Mouse (Mus musculus) cerebellum, adult 18-20 months (tissue): ENCODE data around the gene Susd3.

Experiments
- DNase-seq, 2 experiments: peaks; one replicate each; pipeline ENCODE4 v3.0.0; 2021

Susd3 gene

GRCm38 (mm10) chr13:49209306-49209705, 39.2 kb downstream of the Susd3 start:
- DNase-seq: no peak

DNA sequence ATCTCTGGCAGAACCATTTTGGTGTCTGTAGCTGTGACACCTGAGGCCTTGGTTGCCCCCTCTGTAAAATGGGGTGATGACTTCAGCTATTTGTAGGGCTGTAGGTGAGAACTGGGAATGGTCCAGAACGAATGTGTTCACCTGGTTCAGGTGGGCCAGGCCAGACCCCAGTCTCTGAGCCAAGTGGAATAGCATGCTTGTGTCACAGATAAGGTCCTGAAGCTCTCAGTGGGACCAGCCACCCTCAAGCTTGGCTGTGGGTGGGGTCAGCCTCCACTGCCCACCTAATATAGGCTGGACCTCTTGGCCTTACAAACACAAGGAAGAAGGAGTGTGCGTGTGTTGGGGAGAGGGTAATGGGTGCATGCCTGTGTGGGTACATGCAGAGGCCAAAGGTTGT, 42.2 kb downstream of the Susd3 start:
- peak in 1 of 2 experiments; percentile 8 for DNase-seq

DNA sequence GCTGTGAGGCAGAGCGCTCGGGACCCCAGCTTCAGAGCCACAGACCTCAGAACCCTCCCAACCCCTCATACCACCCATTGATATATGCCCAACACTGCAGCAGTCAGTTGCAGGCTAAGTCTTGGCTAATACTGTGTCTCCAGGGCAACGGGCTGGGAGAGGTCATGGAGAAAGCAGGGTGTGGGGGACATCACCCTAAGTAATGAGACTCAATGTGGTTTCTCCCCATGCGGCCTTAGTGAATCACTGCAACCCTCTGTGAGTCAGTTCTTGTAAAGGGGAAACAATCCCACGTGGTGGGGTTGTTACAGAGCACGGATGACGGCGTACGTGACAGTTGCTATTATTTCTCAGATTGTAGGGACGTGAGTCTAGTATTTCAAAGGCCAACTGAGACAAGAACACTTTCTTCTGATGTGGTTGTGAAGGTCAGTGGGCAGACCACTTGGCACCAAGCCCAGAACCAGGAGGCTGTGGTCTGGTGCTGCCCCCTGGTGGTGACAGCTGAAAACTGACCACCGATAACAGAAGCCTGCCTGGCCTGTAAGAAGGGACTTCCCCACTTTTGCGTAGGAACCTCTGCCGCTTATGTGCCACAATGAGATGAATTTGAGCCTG, 43.0 kb downstream of the Susd3 start:
- DNase-seq: peak; percentile 68 to 88

DNA sequence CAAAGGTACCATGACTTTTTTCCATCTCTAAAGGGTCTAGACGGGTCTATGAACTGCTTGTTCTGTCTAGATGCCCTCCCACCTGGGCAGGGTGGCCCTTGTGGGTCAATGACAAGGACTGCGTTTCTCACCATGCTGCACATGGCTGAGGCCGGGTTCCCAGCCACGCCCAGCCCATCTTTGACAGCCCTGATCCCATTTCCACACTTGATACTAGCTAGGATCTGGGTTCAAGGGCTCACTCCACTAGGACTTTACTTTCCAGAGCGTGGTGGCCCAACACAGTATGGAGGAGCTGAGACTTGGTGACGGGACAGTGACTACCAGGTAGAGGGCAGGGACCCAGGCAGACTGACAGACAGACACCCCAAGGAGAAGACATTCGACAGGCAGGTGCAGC, 46.0 kb downstream of the Susd3 start:
- DNase-seq: no peak

GRCm38 (mm10) chr13:49200688-49201087, 47.8 kb downstream of the Susd3 start:
- no peak for DNase-seq

DNA sequence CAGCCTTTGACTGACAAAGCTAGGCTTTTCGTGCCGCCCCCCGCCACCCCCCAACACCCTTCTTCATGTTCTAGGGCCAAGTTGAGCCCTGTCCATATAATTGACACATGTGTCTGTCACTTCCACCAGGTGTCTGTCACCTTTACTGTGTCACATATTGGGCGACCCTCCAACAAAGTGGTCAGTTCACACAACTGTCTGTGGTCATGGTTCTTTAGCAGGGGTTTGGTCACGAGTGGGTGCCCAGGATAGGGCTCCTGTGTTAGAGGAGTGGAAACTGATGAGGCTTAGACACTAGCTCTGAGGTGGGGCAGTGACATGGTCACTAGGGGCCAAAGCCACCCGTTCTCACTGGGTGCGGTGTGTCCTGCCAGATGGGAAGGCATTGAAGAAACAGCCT, 48.6 kb downstream of the Susd3 start:
- no peak for DNase-seq

GRCm38 (mm10) chr13:49198734-49199133, 49.8 kb downstream of the Susd3 start:
- no peak for DNase-seq

DNA sequence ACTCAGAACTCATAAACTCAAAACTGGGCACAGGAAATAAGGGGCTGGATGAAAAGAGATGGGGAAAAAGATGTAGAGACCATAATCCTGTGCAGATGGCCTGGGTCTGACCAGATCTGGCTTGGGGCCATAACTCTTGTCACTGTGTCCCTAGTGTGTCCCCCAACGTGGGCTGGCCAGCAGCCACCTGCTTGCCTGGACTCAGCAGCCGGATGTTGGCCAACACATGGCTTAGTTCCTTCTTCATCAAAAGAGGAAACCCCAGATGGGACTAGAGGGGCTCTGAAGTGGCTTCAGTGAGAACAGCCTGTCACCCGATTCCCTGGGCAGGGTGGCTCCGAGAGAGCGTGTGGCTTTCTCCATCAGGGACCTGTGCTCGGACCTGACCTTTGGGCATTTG, 51.7 kb downstream of the Susd3 start:
- DNase-seq: peak in 1 of 2 experiments; percentile 20

DNA sequence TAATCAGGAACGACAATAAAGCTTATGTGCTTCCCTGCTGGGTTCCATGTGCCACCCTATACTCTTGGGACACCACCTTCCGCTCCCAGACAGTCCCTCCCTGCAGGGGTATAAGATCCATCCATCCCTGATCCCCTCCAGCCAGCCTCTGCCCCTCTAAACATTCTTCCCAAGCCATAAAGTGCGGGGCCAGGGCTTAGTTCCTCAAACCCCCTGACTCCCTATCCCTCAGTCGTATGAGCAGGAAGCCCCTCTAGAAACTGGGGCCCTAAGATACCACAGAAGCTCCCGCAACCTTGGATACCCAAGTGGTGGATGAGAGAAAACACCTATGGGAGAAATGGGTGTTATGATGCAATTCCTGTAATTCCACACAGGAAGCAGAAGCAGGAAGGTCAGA, 52.3 kb downstream of the Susd3 start:
- DNase-seq: no peak

DNA sequence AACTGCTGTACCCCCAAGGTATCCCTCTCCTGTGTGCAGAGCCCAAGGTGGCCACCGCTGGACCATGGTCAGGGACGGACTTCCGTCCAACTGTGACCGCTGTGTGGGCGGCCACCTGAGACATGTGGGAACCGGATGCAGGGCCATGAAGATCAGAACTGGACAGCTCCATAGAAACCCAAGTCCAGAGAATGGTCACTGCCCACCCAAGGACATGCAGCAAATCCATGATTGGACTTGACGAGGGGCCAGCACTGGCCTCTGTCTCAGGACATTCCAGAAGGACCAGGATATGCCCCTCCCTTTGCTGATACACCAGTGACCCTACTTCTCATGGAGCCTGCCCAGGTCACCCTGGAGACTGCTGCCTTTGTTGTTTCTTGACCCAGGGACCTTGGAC, 52.9 kb downstream of the Susd3 start:
- no peak for DNase-seq

- DNase-seq: no peak
Measured at GRCm38 (mm10) chr13:49194811-49195210, 53.7 kb downstream of the Susd3 start.

- DNase-seq: no peak
Measured at GRCm38 (mm10) chr13:49193650-49194049, 54.9 kb downstream of the Susd3 start.

- no peak for DNase-seq
Measured at GRCm38 (mm10) chr13:49192156-49192855, 56.2 kb downstream of the Susd3 start.

DNA sequence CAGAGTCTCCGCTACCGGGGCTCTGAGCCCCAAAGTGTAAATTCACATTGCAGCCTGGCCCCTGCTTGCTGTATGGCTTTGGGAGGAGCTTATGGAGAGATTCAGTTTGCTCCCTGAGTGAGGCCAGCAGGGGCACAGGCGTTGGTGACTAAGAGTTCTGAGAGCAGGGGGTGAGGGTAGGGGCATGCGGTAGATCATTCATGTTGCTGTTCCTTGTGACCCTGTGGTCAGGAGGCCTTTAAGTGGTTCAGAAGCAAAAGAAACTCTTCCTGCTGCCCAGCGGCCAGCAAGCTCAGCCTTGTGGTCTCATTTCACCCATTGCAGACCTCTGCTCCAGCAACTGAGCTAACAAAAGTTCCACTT, 56.9 kb downstream of the Susd3 start:
- no peak for DNase-seq

- no peak for DNase-seq
Measured at GRCm38 (mm10) chr13:49190876-49191672, 57.4 kb downstream of the Susd3 start.

- DNase-seq: no peak
Measured at GRCm38 (mm10) chr13:49189970-49190870, 58.3 kb downstream of the Susd3 start.

- no peak for DNase-seq
Measured at GRCm38 (mm10) chr13:49188966-49189360, 59.5 kb downstream of the Susd3 start.

DNA sequence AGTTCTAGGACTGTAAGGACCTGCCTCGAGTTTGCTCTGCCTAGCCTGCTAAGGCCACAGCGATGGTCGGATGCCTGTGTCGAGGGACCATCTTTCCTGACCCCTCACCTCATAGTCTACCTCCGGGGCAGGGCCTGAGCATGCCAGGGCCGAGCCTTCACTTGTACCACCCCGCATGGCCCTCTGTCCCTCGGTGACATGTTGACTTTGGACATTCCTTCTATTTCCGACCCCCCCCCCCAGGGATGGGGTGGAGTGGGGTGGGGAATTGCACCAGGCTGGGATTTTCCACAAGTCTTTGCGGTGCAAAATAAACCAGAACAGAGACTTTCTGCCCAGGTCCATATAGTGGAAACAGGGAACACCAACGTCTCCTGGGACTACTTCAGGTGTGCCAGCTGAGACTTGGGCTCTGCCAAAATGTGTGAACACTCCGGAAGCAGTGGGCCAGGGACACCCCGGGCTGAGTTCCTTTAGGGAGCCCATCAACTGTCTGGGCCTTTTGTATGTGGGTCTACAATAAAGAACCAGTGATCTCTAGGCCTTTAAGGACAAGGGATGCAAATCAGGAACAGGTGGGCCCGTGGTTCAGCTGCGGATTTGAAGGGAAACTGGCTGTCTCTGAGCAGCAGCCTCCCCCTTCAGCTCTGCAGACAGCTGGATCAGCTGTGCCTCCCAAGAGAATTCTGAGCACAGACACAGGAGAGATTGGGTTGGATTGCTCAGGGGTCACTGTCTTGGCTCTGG, 60.1 kb downstream of the Susd3 start:
- no peak for DNase-seq

DNA sequence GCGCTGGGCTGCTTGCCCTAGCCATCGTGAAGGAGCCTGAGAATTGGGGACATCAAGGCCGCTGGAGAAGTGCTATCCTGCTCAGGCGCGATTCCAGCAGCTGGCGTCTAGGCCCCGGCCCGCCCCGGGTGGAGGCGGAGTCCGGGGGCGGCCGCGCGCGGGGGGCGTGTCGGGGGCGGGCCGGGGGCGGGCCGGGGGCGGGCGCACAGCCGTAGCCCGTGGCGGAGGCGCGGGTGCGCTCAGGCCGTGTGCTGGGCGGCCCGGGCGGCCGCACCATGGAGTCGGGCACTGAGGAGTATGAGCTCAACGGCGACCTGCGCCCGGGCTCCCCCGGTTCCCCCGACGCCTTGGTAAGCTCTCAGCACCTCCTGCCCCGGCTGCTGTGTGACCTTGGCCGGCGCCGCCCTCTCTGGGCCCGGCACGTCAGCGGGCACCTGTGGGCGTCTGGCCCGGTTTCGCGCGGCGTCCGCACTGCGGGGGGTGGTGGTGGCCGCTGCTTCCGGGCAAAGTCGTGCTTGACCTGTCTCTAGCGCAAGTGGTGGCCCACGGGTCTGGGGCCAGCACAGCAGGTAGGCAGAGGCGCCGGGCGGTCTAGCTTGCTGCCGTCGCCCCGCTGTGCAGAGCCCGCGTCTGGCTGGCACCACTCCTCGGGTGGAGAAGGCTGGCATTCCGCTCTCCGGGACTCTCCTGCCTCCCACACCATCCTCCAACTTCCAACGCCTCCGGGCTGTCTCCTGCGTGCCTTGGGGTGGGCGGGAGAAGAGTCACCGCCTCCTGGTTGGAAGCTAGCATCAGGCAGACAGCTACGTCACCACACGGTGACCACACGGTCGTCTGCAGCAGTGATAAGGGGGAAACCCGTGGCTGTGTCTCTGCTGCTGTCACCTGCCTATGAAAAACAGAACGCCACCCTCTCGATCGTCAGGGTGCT, 61.0 kb downstream of the Susd3 start, which contains the start of gene Ninj1:
TSS of gene Ninj1 (plus strand) at position 198 of the 931 bp plus-strand sequence.
- DNase-seq: peak; percentile 78 to 81

DNA sequence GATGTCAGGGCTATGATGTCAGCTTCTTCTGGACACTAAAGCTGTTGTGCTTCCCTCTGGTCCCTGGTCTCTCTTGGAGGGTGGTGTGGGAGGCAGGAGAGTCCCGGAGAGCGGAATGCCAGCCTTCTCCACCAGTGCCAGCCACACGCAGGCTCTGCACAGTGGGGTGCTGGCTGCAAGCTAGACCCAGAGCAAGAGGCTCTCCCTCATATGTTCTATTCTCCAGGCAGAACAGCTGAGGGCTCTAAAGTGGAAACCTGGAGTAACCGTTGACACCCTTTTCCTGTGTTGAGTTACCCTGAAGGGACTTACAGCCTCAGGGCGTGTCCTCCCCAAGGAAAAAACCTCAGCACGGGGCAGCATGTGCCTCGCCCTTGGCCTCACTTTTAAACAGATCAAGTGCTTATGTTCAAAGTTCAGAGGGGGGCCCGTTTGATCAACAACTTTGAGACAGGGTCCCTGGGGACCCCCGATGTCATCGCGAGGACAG, 61.7 kb downstream of the Susd3 start:
- no peak for DNase-seq

- DNase-seq: no peak
Measured at GRCm38 (mm10) chr13:49183646-49184045, 64.9 kb downstream of the Susd3 start.
